Mouse (Mus musculus): ENCODE measurements around the gene Prss53. TPM values are rescaled to one million over a fixed set of nuclear protein-coding genes. Genes with fewer than 3 reads are reported as not detected.

The Prss53 gene
- polyA plus RNA-seq (2015; fragmentation: Nextera tagmentation; extraction: Ambion mirVana), result 0.66 and 0.77 TPM in 2 replicates

DNA sequence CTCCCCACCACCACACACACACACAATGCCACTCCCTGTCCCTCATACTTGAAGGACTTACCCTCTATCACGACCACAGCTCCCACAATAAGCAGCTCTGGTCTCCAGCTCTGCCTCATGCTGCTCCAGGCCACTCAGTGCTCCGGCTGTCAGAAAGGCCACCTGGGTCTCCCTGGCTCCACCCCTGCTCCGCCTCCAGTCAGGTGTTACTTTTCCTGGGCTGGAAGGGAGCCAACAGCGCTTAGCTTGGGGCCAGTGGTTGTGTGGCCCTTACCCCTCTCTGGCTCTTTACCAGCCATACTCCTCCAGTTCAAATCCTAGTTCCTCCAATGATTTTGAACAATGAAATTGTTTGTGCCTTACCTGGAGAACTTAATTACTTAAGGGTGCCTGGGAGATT lies at the start of gene Prss53:
Gene Prss53, minus strand, starts transcription at position 173 of the 400 bp plus-strand sequence.
- H3K9ac ChIP-seq, result no peak within 1 kb of the TSS
- H3K4me3 ChIP-seq, result no peak within 1 kb of the TSS
- H3K36me3 ChIP-seq (ENCODE audit: poor library complexity, severe bottlenecking), result peaks cover 74% of the 10 kb centered on the region
- H3K27ac ChIP-seq, result no peak within 1 kb of the TSS
- peaks cover 10% of the 10 kb centered on the region for H3K4me1 ChIP-seq
- WGBS, result 36% methylated on average over 4 of the region's 4 CpGs
- no peaks in the 10 kb centered on the region for H3K27me3 ChIP-seq
- H3K4me2 ChIP-seq, result no peak within 1 kb of the TSS
- no peaks in the 10 kb centered on the region for H3K9me3 ChIP-seq (replicated peaks)
- no peak for ATAC-seq

GRCm38 (mm10) chr7:127936216-127936884 lies 45.6 kb upstream of the Prss53 start:
- 0 out of 2 replicates have a peak, but pooled peaks cover 5% of the 10 kb centered on the region for H3K27me3 ChIP-seq
- ATAC-seq, result peak; percentile 6; the same call in 1 of the 2 replicates
- peaks cover 16% of the 10 kb centered on the region for H3K4me1 ChIP-seq
- peak overlapping the region; percentile 94 for H3K4me2 ChIP-seq
- no peaks in the 10 kb centered on the region for H3K9me3 ChIP-seq (replicated peaks)
- H3K4me3 ChIP-seq, result peak overlapping the region; percentile 69
- H3K27ac ChIP-seq, result no peak overlapping the region
- H3K36me3 ChIP-seq (ENCODE audit: poor library complexity, severe bottlenecking), result no peaks in the 10 kb centered on the region
- 57% methylated on average over 18 of the region's 18 CpGs for WGBS
- peak overlapping the region; percentile 86 for H3K9ac ChIP-seq

- H3K9ac ChIP-seq, result peak overlapping the region; percentile 86
- H3K4me2 ChIP-seq, result peak overlapping the region; percentile 94
- peak; percentile 44; the same call in 1 of the 2 replicates for ATAC-seq
- H3K27me3 ChIP-seq, result peaks cover 9% of the 10 kb centered on the region; the same call in 1 of the 2 replicates
- under 1% methylated on average over 38 of the region's 38 CpGs for WGBS
- no peaks in the 10 kb centered on the region for H3K36me3 ChIP-seq (ENCODE audit: poor library complexity, severe bottlenecking)
- H3K4me1 ChIP-seq, result peaks cover 16% of the 10 kb centered on the region
- H3K9me3 ChIP-seq (replicated peaks), result no peaks in the 10 kb centered on the region
- peak overlapping the region; percentile 69 for H3K4me3 ChIP-seq
- H3K27ac ChIP-seq, result peak overlapping the region; percentile 31; the same call in 1 of the 2 replicates
Observed at GRCm38 (mm10) chr7:127935748-127936159, 45.0 kb upstream of the Prss53 start.

- peak; percentile 97 for ATAC-seq
- 7% methylated on average over 32 of the region's 32 CpGs for WGBS
- Histone ChIP-seq H3K36me3 (ENCODE audit: poor library complexity, severe bottlenecking) (no peaks in the 10 kb centered on the region), H3K27me3 (peaks cover 15% of the 10 kb centered on the region), H3K4me1 (peaks cover 16% of the 10 kb centered on the region), H3K27ac (peak overlapping the region; percentile 49; the same call in 1 of the 2 replicates), H3K9ac (peak overlapping the region; percentile 86), H3K4me3 (peak overlapping the region; percentile 69), H3K9me3 (replicated peaks) (no peaks in the 10 kb centered on the region), H3K4me2 (peak overlapping the region; percentile 94)
Observed at GRCm38 (mm10) chr7:127935028-127935722, 44.4 kb upstream of the Prss53 start.

DNA sequence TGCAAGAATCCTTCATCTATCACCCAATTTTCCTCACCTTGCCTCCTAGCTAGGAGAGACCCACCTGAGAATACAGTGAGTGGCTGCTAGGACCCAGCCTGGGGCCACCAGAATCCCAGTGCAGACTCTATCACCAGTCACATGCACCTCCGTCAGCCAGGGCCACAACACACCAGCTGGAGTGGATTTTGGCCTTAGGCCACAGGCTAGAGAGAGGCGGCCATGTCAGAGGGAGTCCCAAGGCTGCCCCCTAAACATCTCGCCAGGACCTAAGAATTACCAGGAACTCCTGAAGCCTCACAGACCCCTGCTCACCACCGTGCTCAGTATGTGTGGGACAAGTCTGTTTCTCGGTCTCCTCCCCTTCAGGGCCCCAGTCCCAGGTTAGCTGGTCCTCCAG lies 43.3 kb upstream of the Prss53 start:
- no peak overlapping the region for H3K9ac ChIP-seq
- H3K4me3 ChIP-seq, result no peak overlapping the region
- ATAC-seq, result no peak
- peaks cover 26% of the 10 kb centered on the region for H3K27me3 ChIP-seq
- H3K4me2 ChIP-seq, result no peak overlapping the region
- peaks cover 16% of the 10 kb centered on the region for H3K4me1 ChIP-seq
- H3K36me3 ChIP-seq (ENCODE audit: poor library complexity, severe bottlenecking), result no peaks in the 10 kb centered on the region
- no peak overlapping the region for H3K27ac ChIP-seq
- H3K9me3 ChIP-seq (replicated peaks), result no peaks in the 10 kb centered on the region
- 93% methylated on average over 5 of the region's 5 CpGs for WGBS

GRCm38 (mm10) chr7:127932273-127933031 lies 41.7 kb upstream of the Prss53 start:
- WGBS, result 17% methylated on average over 13 of the region's 13 CpGs
- ATAC-seq, result no peak
- Histone ChIP-seq H3K27me3 (peaks cover 40% of the 10 kb centered on the region), H3K4me2 (no peak overlapping the region), H3K36me3 (ENCODE audit: poor library complexity, severe bottlenecking) (0 out of 2 replicates have a peak, but pooled peaks cover under 1% of the 10 kb centered on the region), H3K9me3 (replicated peaks) (no peaks in the 10 kb centered on the region), H3K27ac (no peak overlapping the region), H3K4me1 (peaks cover 16% of the 10 kb centered on the region), H3K9ac (no peak overlapping the region), H3K4me3 (no peak overlapping the region)

DNA sequence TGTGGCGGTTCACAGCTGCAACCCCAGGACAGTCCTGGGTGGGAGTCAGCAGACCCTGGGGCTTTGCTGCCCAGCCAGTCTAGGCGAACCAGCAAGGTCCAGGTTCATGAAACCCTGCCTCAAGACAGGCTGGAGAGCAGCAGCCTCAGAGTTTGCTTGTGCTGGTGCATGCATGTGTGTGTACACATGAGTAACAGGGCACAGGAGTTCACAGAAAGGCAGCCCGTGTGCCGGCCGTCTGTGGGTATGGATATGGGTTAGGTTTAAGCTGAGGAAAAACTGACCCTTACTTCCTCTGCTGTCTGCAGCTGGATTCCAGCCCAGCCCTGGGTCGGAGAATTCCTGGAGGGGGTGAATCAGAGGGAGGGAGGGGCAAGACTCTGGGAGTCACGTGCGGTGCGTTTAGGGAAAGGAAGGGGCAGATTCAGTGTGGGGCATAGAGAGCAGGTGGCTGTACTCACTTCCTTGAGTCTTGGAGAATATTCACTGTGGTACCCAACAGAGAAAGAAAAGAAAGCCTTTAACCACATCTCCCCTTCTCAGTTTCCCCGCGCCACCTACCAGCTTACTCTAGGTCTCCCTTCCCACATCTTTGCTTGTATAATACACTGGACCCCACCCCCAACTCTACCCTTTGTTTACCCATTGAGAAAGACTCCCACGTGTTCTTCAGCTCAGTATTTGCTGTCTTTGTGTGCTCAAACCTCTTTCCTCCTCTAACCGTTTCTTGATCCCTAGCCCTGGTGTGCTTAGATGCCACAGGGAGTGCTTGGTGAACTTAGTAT lies 40.8 kb upstream of the Prss53 start:
- Histone ChIP-seq H3K27ac (no peak overlapping the region), H3K27me3 (peaks cover 40% of the 10 kb centered on the region), H3K4me3 (no peak overlapping the region; the same call in 1 of the 2 replicates), H3K36me3 (ENCODE audit: poor library complexity, severe bottlenecking) (peaks cover 10% of the 10 kb centered on the region), H3K9ac (no peak overlapping the region), H3K4me2 (no peak overlapping the region), H3K4me1 (peaks cover 16% of the 10 kb centered on the region), H3K9me3 (replicated peaks) (no peaks in the 10 kb centered on the region)
- no peak for ATAC-seq
- WGBS, result 30% methylated on average over 13 of the region's 13 CpGs

- ATAC-seq, result no peak
- Histone ChIP-seq H3K36me3 (ENCODE audit: poor library complexity, severe bottlenecking) (peaks cover 19% of the 10 kb centered on the region), H3K4me1 (peaks cover 8% of the 10 kb centered on the region; the same call in 1 of the 2 replicates), H3K4me2 (no peak overlapping the region), H3K9ac (no peak overlapping the region), H3K4me3 (no peak overlapping the region), H3K27me3 (peaks cover 40% of the 10 kb centered on the region), H3K27ac (no peak overlapping the region), H3K9me3 (replicated peaks) (no peaks in the 10 kb centered on the region)
- 68% methylated on average over 5 of the region's 5 CpGs for WGBS
Observed at GRCm38 (mm10) chr7:127930636-127931035, 39.9 kb upstream of the Prss53 start.

DNA sequence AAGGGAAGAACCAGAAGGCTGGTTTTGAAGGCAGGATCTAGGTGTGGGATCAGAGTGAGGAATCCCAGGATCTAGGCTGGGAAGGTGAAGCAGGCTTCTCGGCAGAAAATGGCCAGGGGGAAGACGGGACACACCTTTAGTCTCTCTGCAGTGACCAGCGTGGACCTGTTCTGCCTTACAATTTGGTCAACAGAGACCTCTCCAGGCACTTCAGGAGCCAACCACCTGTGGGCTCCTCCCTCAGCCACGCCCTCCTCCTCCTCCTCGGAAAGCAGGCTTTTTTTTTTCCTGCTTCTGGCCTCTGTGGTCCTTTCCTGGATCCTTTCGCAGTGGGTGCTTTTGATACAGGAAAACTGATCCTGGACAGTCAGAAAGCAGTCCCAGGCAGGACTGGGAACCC lies 39.2 kb upstream of the Prss53 start, which contains the start of gene Prss8:
Gene Prss8, minus strand, starts transcription at position 182 of the 400 bp plus-strand sequence.
- 10% methylated on average over 6 of the region's 6 CpGs for WGBS
- Histone ChIP-seq H3K4me2 (0 out of 2 replicates have a peak within 1 kb of the TSS, but pooled peaks have one; percentile 2), H3K9ac (0 out of 2 replicates have a peak within 1 kb of the TSS, but pooled peaks have one; percentile 17)

GRCm38 (mm10) chr7:127928596-127928995 lies 37.8 kb upstream of the Prss53 start:
- Histone ChIP-seq H3K4me1 (no peaks in the 10 kb centered on the region), H3K4me3 (no peak overlapping the region), H3K4me2 (no peak overlapping the region), H3K27ac (no peak overlapping the region), H3K36me3 (ENCODE audit: poor library complexity, severe bottlenecking) (peaks cover 39% of the 10 kb centered on the region), H3K9ac (no peak overlapping the region), H3K9me3 (replicated peaks) (no peaks in the 10 kb centered on the region), H3K27me3 (peaks cover 40% of the 10 kb centered on the region)
- no peak for ATAC-seq
- 52% methylated on average over 5 of the region's 5 CpGs for WGBS

More for the DNA sequence above, 39.2 kb upstream of the Prss53 start, which contains the start of gene Prss8:
- no peak for ATAC-seq
- peaks cover 26% of the 10 kb centered on the region for H3K36me3 ChIP-seq (ENCODE audit: poor library complexity, severe bottlenecking)
- peaks cover 40% of the 10 kb centered on the region for H3K27me3 ChIP-seq
- H3K4me1 ChIP-seq, result peaks cover 7% of the 10 kb centered on the region; the same call in 1 of the 2 replicates
- no peak within 1 kb of the TSS for H3K4me3 ChIP-seq
- H3K27ac ChIP-seq, result no peak within 1 kb of the TSS
- H3K9me3 ChIP-seq (replicated peaks), result no peaks in the 10 kb centered on the region

- Histone ChIP-seq H3K27me3 (peaks cover 40% of the 10 kb centered on the region), H3K36me3 (ENCODE audit: poor library complexity, severe bottlenecking) (peaks cover 48% of the 10 kb centered on the region), H3K9me3 (replicated peaks) (no peaks in the 10 kb centered on the region), H3K4me3 (no peak overlapping the region), H3K9ac (no peak overlapping the region), H3K4me2 (no peak overlapping the region), H3K27ac (no peak overlapping the region), H3K4me1 (no peaks in the 10 kb centered on the region)
- no peak for ATAC-seq
- 89% methylated on average over 11 of the region's 11 CpGs for WGBS
Observed at GRCm38 (mm10) chr7:127927726-127928125, 37.0 kb upstream of the Prss53 start.
